Mouse (Mus musculus) gastrocnemius, postnatal 36 days (tissue): ENCODE measurements around the gene Psmb1. TPM values are rescaled to one million over a fixed set of nuclear protein-coding genes. Genes with fewer than 3 reads are reported as not detected.

ENCODE experiments used
- total RNA-seq, 2 experiments: library from RNA; stranded (reverse); gene quantifications; 2 replicates each; pipeline ENCODE4 v1.2.3; 2021

Psmb1 gene
- total RNA-seq, 2 experiments from 2014 or later, result 85.0 to 103 TPM

Other genes starting within 250 kb of the Psmb1 start
- gene Dll1, start 122.9 kb downstream of the Psmb1 start, total RNA-seq, result 1 to 10 TPM; 3.2 to 3.4 TPM
- gene Fam120b, start 103.5 kb downstream of the Psmb1 start, total RNA-seq, result 1 to 10 TPM; 7.8 to 9.9 TPM
- gene Tbp, start 137 bp upstream of the Psmb1 start, total RNA-seq, result 1 to 10 TPM; 5.9 to 8.2 TPM
- gene Pdcd2, start 27.6 kb upstream of the Psmb1 start, total RNA-seq, result 10 to 100 TPM; 13.9 to 20.1 TPM
- gene Prdm9, start 64.6 kb upstream of the Psmb1 start, total RNA-seq, result 1 to 10 TPM; 3.4 to 4.3 TPM
- gene Chd1, start 205.2 kb upstream of the Psmb1 start, total RNA-seq, result 10 to 100 TPM; 11.4 to 11.7 TPM